Comparison of ENCODE assay signal across 8 mouse cellular contexts in genomic region chr3:56575422-56575821, GRCm38 (mm10).
A peak's percentile ranks its signal among the peaks of the same experiment; 100 is the strongest.
DNase-seq lines count a peak whose midpoint lies in the region.

No protein-coding gene starts in this region.

- intact Hi-C loops in gastrocnemius, postnatal 14 days (cut with DNase I; ENCODE audit: low total_unique reads) = no loop called here

- peak; percentile 12 to 83 for DNase-seq in gastrocnemius, postnatal 4 days (ENCODE audit: low spot score in 2 of 2)
- no peak for DNase-seq in gastrocnemius, postnatal 14 days
- peak; percentile 30 for DNase-seq in 3T3-L1 (ENCODE audit: low read depth, low spot score)
- DNase-seq in R1 (ENCODE audit: low read depth, low spot score) = peak; percentile 35
- DNase-seq in hindlimb bud, embryonic 11.5 days (ENCODE audit: extremely low spot score, low read depth, low spot score) = peak; percentile 79
- no peak for DNase-seq in urinary bladder, postnatal 14 days (ENCODE audit: low spot score)
- no peak for DNase-seq in right cerebral cortex, adult 2 months (ENCODE audit: low spot score in 2 of 2)
- DNase-seq in testis, postnatal 14 days (ENCODE audit: low spot score) = no peak

Comparison
In these comparisons a context has a peak if more than half of its experiments do, and no peak if none do; other contexts are left out.
1. DNase-seq: peak in gastrocnemius, postnatal 4 days (2 of 2), 3T3-L1 (single experiment), R1 (single experiment) and hindlimb bud, embryonic 11.5 days (single experiment); none in gastrocnemius, postnatal 14 days (single experiment), urinary bladder, postnatal 14 days (single experiment), right cerebral cortex, adult 2 months (0 of 2) and testis, postnatal 14 days (single experiment).